Mouse (Mus musculus): ENCODE results near the gene Syt14.

DNA sequence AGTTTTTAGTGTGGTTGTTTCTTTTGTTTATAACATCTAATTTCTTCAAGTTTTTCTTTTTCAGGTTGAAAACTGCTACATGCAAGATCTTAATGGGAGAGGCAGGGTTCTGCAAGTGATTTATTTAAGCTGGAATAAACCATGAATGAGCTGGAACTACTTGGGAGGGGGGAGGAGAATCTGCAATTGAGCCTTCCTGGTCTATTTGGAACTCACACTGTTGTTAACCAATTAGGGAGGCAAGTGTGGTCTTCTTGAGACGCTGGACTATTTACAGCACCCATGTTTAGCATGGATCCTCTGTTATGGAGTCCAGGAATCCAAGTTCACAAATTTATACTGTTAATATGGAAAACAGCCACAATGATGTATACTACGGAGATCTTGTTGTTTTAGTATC, 182.1 kb downstream of the Syt14 start:
- TF ChIP-seq CTCF (conservative IDR thresholded peaks at IDR 0.05; ENCODE audit: low read length) (no peak), POU5F1 (IDR thresholded peaks at IDR 0.05; ENCODE audit: borderline replicate concordance, low read length) (no peak)

Data from E14TG2a.4 (cell line).